Mouse (Mus musculus) heart, postnatal 0 days (tissue): ENCODE measurements around the gene Pgrmc2. TPM values are rescaled to one million over a fixed set of nuclear protein-coding genes. Genes with fewer than 3 reads are reported as not detected.

Experiments used
- ATAC-seq: fragments of 200-750 bp; cut with Nextera tagmentation; 2 replicates; pipeline ENCODE4 v1.8.0; 2017; ENCODE audit warnings: low read depth, moderate number of reproducible peaks, moderate library complexity; ENCODE audit not compliant: insufficient read depth
- DNase-seq: peaks from one replicate; pipeline ENCODE4 v3.0.0-alpha.2; 2016; ENCODE audit warnings: low spot score
- H3K27ac ChIP-seq: fragments of 300-500 bp; sonication (generic); 2 replicates; pipeline ENCODE4 v1.5.1; 2014; ENCODE audit warnings: low read depth, mild to moderate bottlenecking
- H3K27me3 ChIP-seq: fragments of 300-500 bp; sonication (generic); 2 replicates; pipeline ENCODE4 v1.6.1; 2014; ENCODE audit warnings: low read length, mixed read lengths; ENCODE audit not compliant: control insufficient read depth, insufficient read depth
- H3K36me3 ChIP-seq: fragments of 300-500 bp; sonication (generic); replicated peaks from 2 replicates; pipeline ENCODE4 v1.6.1; 2014; ENCODE audit warnings: low read length, mixed read lengths; ENCODE audit not compliant: control insufficient read depth, insufficient read depth
- H3K4me1 ChIP-seq: fragments of 300-500 bp; sonication (generic); 2 replicates; pipeline ENCODE4 v1.6.1; 2014; ENCODE audit warnings: antibody characterized with exemption; ENCODE audit not compliant: control insufficient read depth, insufficient read depth
- H3K4me2 ChIP-seq: fragments of 300-500 bp; sonication (generic); 2 replicates; pipeline ENCODE4 v1.6.1; 2014; ENCODE audit warnings: low read depth, mild to moderate bottlenecking, low read length, moderate library complexity
- H3K4me3 ChIP-seq: fragments of 300-500 bp; sonication (generic); 2 replicates; pipeline ENCODE4 v1.5.1; 2014; ENCODE audit warnings: low read depth, low read length
- H3K9ac ChIP-seq: fragments of 300-500 bp; sonication (generic); replicated peaks from 2 replicates; pipeline ENCODE4 v1.6.1; 2014; ENCODE audit warnings: low read depth, low read length, mixed read lengths
- H3K9me3 ChIP-seq: fragments of 300-500 bp; sonication (generic); replicated peaks from 2 replicates; pipeline ENCODE4 v1.6.1; 2016; ENCODE audit warnings: low read length; ENCODE audit not compliant: control insufficient read depth
- CTCF ChIP-seq: IDR thresholded peaks from 2 replicates; pipeline ENCODE4 v1.5.1; 2016; ENCODE audit warnings: antibody characterized with exemption, control low read depth, low read depth
- EP300 ChIP-seq: IDR thresholded peaks from 2 replicates; pipeline ENCODE4 v1.6.1; 2016; ENCODE audit warnings: antibody characterized with exemption, low read depth
- WGBS: fragments of 180-500 bp; shearing (Covaris S2); extraction: QIAGEN DNeasy Blood & Tissue Kit; methylation state at CpG from one replicate; pipeline ENCODE4 v1.1.7; 2014; 5-methylcytosine and 5-hydroxymethylcytosine counted together
- polyA plus RNA-seq: library from polyadenylated mRNA; unstranded; fragments of >200 nt; fragmentation: Nextera tagmentation; extraction: Ambion mirVana; gene quantifications from 2 replicates; pipeline ENCODE4 v1.2.1, GENCODE M21; 2015
- total RNA-seq: library from RNA; depleted of rRNA; stranded (reverse); fragments of >200 nt; gene quantifications from 2 replicates; pipeline ENCODE4 v1.2.3, GENCODE M21; 2014; ENCODE audit warnings: low replicate concordance

The Pgrmc2 gene
- total and polyA plus RNA-seq, 2 experiments from 2014 or later, result 18.4 to 29.5 TPM

DNA sequence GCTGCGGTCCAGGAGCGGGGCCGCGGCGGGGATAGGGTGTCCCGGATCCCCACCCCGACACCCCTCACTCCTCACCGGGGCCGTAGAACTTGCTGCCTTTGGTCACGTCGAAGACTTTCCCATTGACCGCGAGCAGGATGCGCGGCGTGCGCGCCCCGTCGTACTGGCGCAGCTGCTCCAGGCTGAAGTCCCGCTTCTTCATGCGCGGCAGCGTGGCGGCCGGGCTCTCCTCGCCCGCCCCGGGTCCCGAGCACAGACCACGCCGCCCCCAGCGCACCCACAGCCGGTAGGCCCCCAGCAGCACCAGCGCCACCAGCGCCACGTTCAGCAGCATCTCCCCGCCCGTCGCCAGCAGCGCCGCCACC, 344 bp downstream of the Pgrmc2 start:
- Histone ChIP-seq H3K36me3 (no peaks in the 10 kb centered on the region), H3K4me1 (peaks cover 22% of the 10 kb centered on the region)

GRCm38 (mm10) chr3:41081474-41082301, 1.2 kb downstream of the Pgrmc2 start:
- WGBS, result 3% methylated on average over 23 of the region's 23 CpGs
- TF ChIP-seq EP300 (no peak), CTCF (no peak)
- ATAC-seq, result no peak
- H3K4me3 ChIP-seq, result peak overlapping the region; percentile 95
- H3K27me3 ChIP-seq, result no peaks in the 10 kb centered on the region
- peak overlapping the region; percentile 75 for H3K9ac ChIP-seq
- no peaks in the 10 kb centered on the region for H3K9me3 ChIP-seq
- peak; percentile 23 for DNase-seq
- H3K27ac ChIP-seq, result peak overlapping the region; percentile 96
- H3K4me2 ChIP-seq, result peak overlapping the region; percentile 78
- H3K36me3 ChIP-seq, result no peaks in the 10 kb centered on the region
- peaks cover 22% of the 10 kb centered on the region for H3K4me1 ChIP-seq

More for the DNA sequence above, 344 bp downstream of the Pgrmc2 start:
- H3K9ac ChIP-seq, result peak overlapping the region; percentile 75
- H3K27ac ChIP-seq, result peak overlapping the region; percentile 96
- H3K4me3 ChIP-seq, result peak overlapping the region; percentile 95
- no peak for DNase-seq
- peak overlapping the region; percentile 78 for H3K4me2 ChIP-seq
- TF ChIP-seq CTCF, result no peak
- TF ChIP-seq EP300, result no peak
- no peaks in the 10 kb centered on the region for H3K9me3 ChIP-seq
- WGBS, result under 1% methylated on average over 43 of the region's 43 CpGs
- ATAC-seq, result peak; percentile 10
- no peaks in the 10 kb centered on the region for H3K27me3 ChIP-seq

DNA sequence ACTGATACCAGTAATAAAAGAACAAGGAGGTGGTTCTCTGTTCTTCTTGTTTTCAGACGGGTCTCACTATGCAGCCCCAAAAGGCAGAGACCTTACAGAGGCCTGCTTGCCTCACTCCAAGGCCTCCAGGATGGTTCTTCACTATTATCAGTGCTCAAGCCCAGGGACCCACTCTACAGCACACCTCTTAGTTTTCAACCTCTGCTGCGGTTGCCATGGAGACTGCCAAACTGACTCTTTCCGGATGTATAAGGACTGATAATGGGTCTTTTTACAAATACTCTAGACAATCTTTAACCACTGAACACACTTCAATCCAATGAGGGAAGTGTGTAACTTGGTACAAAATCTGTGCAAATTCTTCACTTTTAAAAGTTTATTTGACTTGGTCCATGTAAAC, 2.1 kb downstream of the Pgrmc2 start:
- WGBS, result 19% methylated on average over 3 of the region's 3 CpGs
- H3K27ac ChIP-seq, result no peak overlapping the region
- H3K4me1 ChIP-seq, result peaks cover 26% of the 10 kb centered on the region
- no peak for TF ChIP-seq CTCF
- TF ChIP-seq EP300, result no peak
- peak; percentile 20 for DNase-seq
- no peaks in the 10 kb centered on the region for H3K36me3 ChIP-seq
- peak overlapping the region; percentile 95 for H3K4me3 ChIP-seq
- ATAC-seq, result no peak
- peak overlapping the region; percentile 78 for H3K4me2 ChIP-seq
- no peaks in the 10 kb centered on the region for H3K27me3 ChIP-seq
- no peaks in the 10 kb centered on the region for H3K9me3 ChIP-seq
- H3K9ac ChIP-seq, result peak overlapping the region; percentile 42; the same call in 1 of the 2 replicates

GRCm38 (mm10) chr3:41078673-41079072, 4.2 kb downstream of the Pgrmc2 start:
- WGBS, result 90% methylated on average over 2 of the region's 2 CpGs

DNA sequence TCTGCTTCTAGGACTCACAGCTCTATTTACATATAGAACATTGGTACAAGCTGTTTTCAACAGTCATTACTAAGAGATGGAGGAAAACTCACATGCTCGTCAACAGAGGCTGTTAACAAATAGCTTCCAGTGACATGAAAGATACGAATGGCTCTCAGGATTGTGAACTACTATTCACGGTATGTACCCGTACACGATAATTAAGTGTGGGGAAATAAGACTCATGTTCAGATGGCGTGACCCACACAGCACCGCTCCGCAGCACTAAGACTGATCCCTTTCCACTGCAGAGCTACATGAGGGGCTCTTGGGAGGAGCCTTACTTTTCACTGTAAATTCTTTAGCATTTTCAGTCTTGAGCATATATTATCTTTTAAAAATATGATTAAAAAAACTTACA, 7.5 kb downstream of the Pgrmc2 start:
- Histone ChIP-seq H3K36me3 (no peaks in the 10 kb centered on the region), H3K9ac (no peak overlapping the region), H3K4me3 (no peak overlapping the region), H3K27me3 (no peaks in the 10 kb centered on the region), H3K9me3 (no peaks in the 10 kb centered on the region), H3K4me1 (peaks cover 22% of the 10 kb centered on the region), H3K27ac (peak overlapping the region; percentile 32), H3K4me2 (peak overlapping the region; percentile 28; the same call in 1 of the 2 replicates)
- peak; percentile 70 for ATAC-seq
- DNase-seq, result peak; percentile 54
- WGBS, result 38% methylated on average over 8 of the region's 8 CpGs
- TF ChIP-seq EP300, result 0 out of 2 replicates have a peak, but pooled peaks have one; percentile 29
- no peak for TF ChIP-seq CTCF

More at GRCm38 (mm10) chr3:41078673-41079072, 4.2 kb downstream of the Pgrmc2 start:
- TF ChIP-seq CTCF, result no peak
- no peak overlapping the region for H3K9ac ChIP-seq
- H3K27ac ChIP-seq, result no peak overlapping the region
- H3K4me2 ChIP-seq, result no peak overlapping the region
- no peak overlapping the region for H3K4me3 ChIP-seq
- H3K4me1 ChIP-seq, result peaks cover 30% of the 10 kb centered on the region
- H3K36me3 ChIP-seq, result no peaks in the 10 kb centered on the region
- ATAC-seq, result no peak
- H3K9me3 ChIP-seq, result no peaks in the 10 kb centered on the region
- DNase-seq, result no peak
- no peaks in the 10 kb centered on the region for H3K27me3 ChIP-seq
